Mouse (Mus musculus) liver, adult (tissue): ENCODE results near the gene Ascl4.

ENCODE experiments used
- GATA4 ChIP-seq: IDR thresholded peaks from 2 replicates; pipeline ENCODE4 v1.6.1; 2014; ENCODE audit warnings: mild to moderate bottlenecking, low read length; ENCODE audit not compliant: insufficient replicate concordance

Gene Ascl4

DNA sequence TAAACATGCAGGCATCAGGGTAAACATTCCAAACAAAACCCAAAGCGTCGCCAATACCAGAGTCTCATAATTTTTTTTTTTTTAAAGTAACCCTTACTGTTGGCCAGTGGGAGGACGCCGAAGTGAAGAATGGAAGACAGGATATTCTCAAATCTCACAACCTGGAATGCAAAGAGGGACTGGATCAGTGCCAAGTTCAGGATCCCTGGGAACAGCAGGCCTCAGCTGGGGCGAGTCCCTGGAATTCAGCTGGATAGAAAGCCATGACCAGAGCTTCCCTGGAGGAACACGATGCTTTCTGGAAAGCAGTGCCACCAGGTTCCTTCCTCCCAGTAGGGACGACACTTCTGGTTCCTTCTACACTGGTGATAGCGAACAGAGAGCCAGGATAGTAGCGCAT, 35.4 kb downstream of the Ascl4 start:
- no peak for TF ChIP-seq GATA4

DNA sequence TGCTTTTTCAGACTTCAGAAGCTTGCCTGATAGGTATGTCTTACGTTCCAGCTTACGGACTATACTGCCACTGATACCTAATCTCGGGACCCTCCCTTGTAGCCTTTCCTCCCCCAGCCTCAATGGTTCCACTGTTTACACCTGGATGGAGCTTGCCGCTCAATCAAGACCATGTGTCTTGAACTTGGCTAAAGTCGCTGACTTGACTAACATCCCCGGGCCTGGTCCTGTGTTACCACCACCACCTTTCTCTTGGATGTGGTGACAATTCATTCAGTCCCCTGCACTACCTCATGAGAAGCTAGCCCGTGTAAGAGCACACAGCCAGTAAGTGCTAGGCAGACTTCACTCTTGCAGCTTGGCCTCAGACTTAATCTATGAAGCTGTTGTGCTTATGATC, 36.8 kb downstream of the Ascl4 start:
- no peak for TF ChIP-seq GATA4

DNA sequence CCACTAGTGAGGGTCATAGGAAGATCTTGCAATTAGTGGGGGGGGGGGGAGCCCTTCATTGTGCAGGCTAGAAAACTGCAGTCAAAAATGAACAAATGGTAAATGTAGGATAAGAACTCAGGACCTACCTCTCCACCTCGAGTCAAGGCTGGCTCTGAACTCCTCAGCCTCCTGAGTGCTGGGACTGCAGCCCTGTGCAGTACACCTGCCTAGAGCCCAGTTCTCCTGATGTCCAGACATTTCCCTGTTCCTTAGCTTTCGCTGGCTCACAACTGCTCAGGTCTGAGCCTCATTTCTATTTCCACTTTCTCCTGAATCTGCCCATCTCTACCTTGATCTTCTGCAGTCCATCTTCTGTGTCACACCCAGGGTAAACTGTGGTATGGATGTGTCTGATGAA, 39.0 kb downstream of the Ascl4 start:
- no peak for TF ChIP-seq GATA4

DNA sequence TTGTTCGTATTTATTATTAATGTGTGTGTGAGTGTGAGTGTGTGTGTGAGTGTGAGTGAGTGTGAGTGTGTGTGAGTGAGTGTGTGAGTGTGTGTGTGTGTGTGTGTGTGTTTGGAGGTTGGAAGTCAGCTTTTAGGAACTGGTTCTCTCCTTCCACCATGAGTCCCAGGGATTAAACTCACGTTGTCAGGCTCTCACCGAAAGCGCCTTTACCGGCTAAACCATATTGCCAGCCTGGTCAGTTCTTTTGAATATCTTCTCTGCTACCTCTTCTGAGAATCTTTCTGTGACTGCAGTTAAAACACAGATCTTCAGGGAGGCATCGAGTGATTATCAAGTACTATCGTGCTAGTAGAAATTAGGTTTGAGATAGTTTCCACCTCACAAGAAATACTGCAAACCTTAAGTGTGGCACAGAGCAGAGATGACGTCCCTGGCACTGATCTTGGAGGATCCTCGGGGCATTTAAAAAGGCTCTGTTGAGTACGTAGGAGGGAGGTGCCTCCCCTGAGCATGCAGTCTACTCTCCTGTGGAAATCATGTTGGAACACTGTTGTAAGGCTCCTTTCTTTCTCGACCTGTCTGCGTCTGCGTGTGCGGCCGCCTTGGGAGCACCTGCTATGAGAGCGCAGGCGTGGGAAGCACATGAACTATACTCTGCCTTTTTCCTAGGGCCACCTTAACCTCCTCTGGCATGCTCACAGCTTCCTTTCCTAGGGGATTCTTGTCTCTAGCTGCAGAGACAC, 40.1 kb downstream of the Ascl4 start:
- TF ChIP-seq GATA4 = no peak

DNA sequence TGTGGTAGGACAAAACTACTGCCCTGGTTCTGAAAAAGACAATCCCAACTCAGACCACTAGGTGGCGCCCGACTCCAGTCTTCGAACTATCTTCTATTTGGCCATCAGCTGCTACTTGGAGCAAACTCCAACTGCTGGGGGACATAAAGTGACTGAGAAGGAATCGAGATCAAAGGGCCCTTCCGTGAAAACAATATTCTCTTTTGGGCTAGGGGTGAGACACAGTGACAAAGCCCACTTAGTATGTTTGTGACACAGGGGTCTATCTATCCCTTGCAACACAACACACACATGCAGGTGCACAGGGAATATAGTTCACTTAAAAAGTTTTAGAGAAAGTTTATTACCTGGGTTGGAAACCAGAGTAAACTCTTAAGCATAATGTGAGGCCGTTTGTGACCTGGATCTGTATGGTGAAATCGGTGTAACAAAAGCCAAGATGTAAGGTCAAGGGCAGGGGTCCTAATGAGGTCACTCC, 40.7 kb downstream of the Ascl4 start:
- TF ChIP-seq GATA4 = no peak

DNA sequence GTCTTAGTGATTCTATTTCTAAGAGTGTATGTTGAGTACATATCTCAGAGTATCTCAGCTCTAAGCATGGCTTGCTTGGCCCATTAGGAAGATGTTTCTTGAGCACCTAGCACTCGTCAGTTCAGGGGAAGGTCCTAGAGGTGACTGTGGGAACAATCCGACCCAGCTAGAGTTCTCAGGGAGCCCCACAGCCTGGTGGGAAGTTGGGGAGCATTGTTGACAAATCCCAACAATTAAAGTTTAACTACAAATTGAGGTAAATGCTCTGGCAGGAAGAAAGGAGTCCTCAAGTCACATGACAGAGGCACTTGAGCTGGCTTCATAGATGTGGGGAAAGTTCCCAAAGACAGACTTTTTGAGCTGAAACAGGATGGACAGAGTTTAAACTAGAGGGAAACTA, 41.2 kb downstream of the Ascl4 start:
- TF ChIP-seq GATA4 = no peak

DNA sequence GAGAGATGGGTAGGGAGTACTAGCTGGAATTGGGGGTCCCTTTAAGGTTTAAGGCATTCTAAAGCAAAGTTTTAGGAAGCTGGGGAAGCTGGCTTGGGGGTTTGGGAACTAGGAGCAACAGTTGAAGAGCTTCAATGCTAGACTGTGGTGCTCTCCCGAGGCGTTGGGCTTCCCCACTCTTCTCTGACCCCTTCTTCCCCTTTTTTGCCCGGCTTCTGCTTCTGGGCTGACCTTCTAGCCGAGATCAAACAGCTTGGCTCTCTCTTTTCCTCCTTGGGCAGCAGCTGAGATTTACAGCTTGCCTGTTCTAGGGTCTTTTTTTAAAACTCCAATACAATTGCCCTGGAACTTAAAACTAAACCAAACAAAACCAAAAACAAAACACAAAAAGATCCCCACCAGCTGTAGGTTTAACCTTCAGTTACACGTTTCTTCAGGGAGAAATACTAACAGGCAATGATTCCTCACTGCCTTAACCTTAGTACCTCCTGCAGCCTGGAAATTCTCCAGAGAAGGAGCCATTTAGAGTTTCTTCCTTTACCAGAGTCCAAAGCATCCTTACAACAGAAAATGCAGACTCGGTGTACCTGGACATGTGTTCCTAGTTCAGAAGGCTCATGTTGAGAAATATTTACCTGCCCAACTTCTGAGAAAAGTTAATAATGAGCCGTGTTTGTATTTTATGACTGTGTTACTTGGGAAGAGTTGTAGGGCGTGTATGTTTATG, 42.6 kb downstream of the Ascl4 start:
- no peak for TF ChIP-seq GATA4

DNA sequence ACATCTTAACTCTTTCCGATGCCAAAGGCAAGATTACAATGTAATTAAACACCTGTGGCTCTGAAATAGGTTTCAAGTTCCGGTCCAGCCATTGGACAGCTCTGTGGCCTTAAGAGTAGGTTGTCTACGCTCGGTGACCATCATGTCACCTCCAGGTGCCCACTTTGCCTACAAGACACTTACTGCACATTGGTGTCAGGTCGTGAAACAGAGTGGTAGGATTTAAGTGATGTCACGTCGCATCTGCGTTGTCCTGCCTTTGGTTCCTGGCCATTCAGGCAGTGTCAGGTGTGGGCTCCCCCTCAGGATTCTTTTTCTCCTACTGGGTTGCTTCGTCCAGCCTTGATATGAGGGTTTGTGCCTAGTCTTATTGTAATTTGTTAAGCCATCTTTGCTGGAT, 44.3 kb downstream of the Ascl4 start:
- TF ChIP-seq GATA4 = no peak

DNA sequence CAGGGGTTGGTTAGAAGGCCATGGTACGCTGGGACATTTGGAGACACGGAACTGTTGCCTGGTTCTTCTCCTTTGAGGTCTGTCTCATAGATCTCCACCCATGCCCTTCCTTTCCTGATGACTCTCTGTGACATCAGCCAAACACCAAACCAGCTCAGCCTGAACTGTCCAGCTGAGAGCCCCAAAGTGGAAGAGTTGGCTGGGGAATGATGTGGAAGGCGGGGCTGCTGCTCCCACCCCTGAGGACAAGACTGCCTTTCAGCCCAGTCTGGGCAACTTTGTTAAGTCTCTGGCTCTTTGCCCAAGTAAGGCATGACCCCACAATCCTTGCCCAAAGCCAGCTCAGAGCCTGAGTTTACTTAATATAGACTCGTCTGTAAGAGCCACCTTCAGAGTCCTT, 45.4 kb downstream of the Ascl4 start:
- TF ChIP-seq GATA4 = no peak

DNA sequence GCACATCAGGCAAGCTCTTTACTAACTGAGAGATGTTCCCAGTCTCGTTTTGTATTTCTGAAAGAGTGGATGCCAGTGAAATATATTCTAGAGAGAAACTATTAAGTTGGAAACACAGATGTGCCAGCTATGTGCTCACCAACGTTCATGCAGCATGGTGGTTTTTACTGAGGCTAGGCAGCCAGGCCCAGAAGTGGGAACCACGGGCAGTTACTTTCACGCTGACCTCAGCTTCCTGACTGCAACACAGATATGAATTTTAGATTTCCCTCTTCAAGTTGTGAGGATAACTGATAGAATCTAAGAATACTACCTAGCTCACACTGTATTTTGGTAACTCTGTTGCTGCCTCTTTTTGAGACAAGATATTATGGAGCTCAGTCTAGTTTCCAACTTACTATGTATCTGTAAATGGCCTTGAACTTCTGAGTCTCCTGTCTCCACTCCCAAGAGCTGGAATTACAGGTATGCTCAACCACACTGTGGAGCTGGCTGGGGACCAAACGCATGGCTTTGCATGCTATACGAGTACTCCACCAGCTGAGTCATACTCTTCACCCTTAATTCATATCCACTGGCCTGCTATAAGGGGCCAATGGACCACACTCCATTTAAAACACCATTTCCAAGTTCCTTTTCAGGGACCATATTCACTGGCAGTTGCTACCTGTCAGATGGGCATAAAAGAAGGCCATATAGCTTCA, 62.1 kb downstream of the Ascl4 start:
- no peak for TF ChIP-seq GATA4

DNA sequence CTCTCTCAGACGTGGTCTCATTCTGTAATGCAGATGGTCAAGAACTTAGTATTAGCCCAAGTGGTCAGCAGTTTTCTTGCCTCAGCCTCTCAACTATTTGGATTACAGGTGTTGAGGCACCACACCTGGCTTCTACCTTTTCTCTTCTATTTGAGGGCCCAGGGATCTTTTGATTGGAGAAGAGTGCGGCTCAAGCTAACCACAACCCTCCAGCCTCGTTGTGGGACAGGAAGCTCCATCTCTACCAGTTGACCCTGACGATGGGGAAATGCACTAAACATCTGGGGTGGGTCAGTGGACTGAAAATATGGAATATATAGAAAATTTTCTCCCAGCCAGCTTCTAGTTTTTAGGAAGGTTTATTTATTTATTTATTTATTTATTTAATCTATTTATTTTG, 64.9 kb downstream of the Ascl4 start:
- TF ChIP-seq GATA4 = no peak

DNA sequence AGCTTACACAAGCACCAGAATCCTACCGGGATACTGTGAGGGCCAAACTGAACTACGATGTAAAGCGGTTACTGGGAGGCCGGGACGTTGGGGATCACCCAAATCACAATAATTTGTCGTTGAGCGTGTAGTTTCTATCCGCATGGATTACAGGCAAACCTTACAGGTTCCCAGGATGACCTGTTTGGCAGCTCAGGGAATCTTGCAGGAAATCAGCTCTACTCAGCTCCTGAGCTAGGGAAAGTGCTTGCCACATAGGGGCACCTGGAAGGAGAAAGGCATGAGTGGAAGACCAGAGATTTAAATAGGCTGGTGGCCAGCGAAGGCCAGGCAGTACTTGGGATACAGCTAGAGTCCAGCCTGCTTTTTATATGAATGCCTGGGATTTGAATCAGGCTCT, 66.4 kb downstream of the Ascl4 start:
- no peak for TF ChIP-seq GATA4

DNA sequence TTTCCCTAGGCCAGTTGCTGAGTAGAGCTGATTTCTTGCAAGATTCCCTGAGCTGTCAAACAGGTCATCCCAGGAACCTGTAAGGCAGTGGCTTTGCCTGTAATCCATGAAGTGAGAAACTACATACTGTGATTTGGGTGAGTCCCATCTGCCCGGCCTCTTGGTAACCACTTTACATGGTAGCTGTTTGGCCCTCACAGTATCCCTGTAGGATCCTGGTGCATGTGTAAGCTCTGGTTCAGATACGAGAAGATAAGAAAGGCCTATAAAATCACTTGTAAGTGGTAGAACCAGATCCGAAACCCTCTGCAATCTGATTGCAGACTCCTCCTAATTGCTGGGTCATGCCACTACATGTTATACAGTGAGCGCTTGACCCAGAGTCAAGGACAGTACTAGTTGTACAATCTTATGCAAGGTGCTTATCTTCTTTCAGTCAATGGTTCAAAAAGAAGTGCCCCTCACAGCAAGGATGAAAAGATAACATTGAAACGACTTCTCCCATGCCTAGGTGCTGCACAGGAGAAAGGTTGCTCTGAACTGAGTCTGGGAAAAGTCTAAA, 67.1 kb downstream of the Ascl4 start:
- no peak for TF ChIP-seq GATA4
